Mouse (Mus musculus): ENCODE measurements around the gene Dtx3l. TPM values are rescaled to one million over a fixed set of nuclear protein-coding genes. Genes with fewer than 3 reads are reported as not detected.
"Not testable (repeated sequence)": the region's sequence is repeated elsewhere in the genome, so short reads cannot be mapped to it uniquely, and the experiment has no call there.

Gene Dtx3l
- polyA plus RNA-seq, 1 experiment from 2014 or later: 1.4 TPM

GRCm38 (mm10) chr16:35904121-35904736 is 34.7 kb downstream of the Dtx3l start:
- ATAC-seq: no peak
- 75% methylated on average over 4 of the region's 4 CpGs for whole genome bisulfite sequencing
- Histone ChIP-seq H3K9me3 (ENCODE audit: control insufficient read depth, low read length) (no peaks in the 10 kb centered on the region), H3K36me3 (ENCODE audit: control insufficient read depth, insufficient read depth, low read length) (no peaks in the 10 kb centered on the region), H3K4me1 (ENCODE audit: control insufficient read depth, insufficient read depth, low read depth, low read length) (no peaks in the 10 kb centered on the region), H3K9ac (ENCODE audit: low read depth, low read length) (no peak overlapping the region), H3K4me2 (ENCODE audit: low read length) (no peak overlapping the region), H3K27ac (ENCODE audit: low read depth, low read length) (no peak overlapping the region), H3K27me3 (replicated peaks; ENCODE audit: control insufficient read depth, insufficient read depth, low read length) (no peaks in the 10 kb centered on the region), H3K4me3 (ENCODE audit: low read length) (no peak overlapping the region)

DNA sequence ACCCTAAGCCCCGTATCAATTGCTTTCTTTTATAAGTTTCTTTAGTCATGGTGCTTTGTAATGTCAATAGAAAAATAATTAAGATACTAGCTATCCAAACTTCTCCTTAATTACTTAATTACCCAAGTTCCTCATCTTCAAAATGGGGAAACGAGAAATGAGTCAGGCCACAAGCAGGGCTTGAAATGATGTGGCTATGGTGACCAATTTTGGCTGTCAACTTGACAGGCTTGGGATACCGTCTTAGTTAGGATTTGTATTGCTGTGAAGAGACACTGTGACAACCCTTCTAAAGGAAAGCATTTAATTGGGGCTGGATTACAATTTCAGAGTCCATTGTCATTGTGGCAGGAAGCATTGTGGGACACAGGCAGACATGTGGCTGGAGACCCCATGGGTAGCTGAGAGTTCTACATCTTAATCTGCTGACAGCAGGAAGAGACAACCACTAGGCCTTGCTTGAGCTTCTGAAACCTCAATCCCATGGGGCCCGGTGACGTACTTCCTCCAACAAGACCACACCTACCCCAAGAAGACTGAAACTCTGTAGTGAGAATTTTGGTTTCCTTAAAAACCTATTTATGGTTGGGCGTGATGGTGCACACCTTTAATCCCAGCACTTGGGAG is 35.8 kb downstream of the Dtx3l start:
- H3K36me3 ChIP-seq (ENCODE audit: control insufficient read depth, insufficient read depth, low read length): no peaks in the 10 kb centered on the region
- ATAC-seq: no peak

DNA sequence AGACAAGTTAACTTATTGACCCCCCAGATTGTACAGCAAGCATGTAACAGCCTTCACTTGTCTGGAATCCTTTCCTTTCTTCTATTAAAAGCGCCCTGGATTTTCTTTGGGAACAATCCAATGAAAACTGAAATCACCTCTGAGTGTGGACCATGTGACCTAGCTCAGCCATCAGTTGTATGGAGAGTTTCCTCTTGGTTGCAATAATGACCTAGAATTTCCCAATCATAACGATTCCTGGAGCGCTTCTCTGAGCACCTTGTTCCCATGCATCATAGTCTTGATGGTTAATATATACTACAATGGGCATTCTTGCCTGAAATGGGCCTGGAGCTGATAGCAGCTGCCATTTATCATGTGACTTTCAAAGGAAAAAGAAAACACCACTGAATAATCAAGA is 38.4 kb downstream of the Dtx3l start:
- ATAC-seq: no peak
- 89% methylated on average over 3 of the region's 3 CpGs for WGBS
- Histone ChIP-seq H3K27ac (ENCODE audit: low read depth, low read length) (no peak overlapping the region), H3K4me3 (ENCODE audit: low read length) (no peak overlapping the region), H3K4me2 (ENCODE audit: low read length) (no peak overlapping the region), H3K9ac (ENCODE audit: low read depth, low read length) (no peak overlapping the region), H3K9me3 (ENCODE audit: control insufficient read depth, low read length) (no peaks in the 10 kb centered on the region), H3K4me1 (ENCODE audit: control insufficient read depth, insufficient read depth, low read depth, low read length) (no peaks in the 10 kb centered on the region), H3K36me3 (ENCODE audit: control insufficient read depth, insufficient read depth, low read length) (no peaks in the 10 kb centered on the region), H3K27me3 (replicated peaks; ENCODE audit: control insufficient read depth, insufficient read depth, low read length) (no peaks in the 10 kb centered on the region)

More for the DNA sequence above, 35.8 kb downstream of the Dtx3l start:
- Histone ChIP-seq H3K9ac (ENCODE audit: low read depth, low read length) (no peak overlapping the region), H3K4me3 (ENCODE audit: low read length) (no peak overlapping the region), H3K4me2 (ENCODE audit: low read length) (no peak overlapping the region), H3K4me1 (ENCODE audit: control insufficient read depth, insufficient read depth, low read depth, low read length) (no peaks in the 10 kb centered on the region), H3K9me3 (ENCODE audit: control insufficient read depth, low read length) (no peaks in the 10 kb centered on the region), H3K27ac (ENCODE audit: low read depth, low read length) (no peak overlapping the region), H3K27me3 (replicated peaks; ENCODE audit: control insufficient read depth, insufficient read depth, low read length) (no peaks in the 10 kb centered on the region)
- 87% methylated on average over 6 of the region's 6 CpGs for WGBS

DNA sequence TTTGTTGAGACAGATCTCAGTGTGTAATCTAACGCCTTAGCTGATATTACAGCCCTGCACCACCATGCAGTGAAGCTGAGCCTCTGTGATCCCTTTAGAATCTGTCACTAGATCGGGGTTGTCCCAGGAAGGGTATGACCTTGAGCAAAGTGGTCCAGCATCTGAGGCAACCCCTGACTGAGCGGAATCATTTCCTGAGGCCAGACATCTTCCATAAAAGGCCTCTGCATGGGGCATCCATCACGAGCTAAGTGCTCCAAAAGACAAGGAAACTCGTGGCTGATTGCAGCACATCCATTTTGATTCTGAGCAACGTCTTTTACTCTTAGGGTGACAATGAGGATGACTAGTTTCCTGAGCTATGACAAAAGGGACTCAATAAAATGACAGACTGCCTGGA is 44.0 kb downstream of the Dtx3l start:
- WGBS: 55% methylated on average over 6 of the region's 6 CpGs
- Histone ChIP-seq H3K9ac (ENCODE audit: low read depth, low read length) (no peak overlapping the region), H3K9me3 (ENCODE audit: control insufficient read depth, low read length) (no peaks in the 10 kb centered on the region), H3K27ac (ENCODE audit: low read depth, low read length) (no peak overlapping the region), H3K4me1 (ENCODE audit: control insufficient read depth, insufficient read depth, low read depth, low read length) (no peaks in the 10 kb centered on the region), H3K4me2 (ENCODE audit: low read length) (no peak overlapping the region), H3K4me3 (ENCODE audit: low read length) (no peak overlapping the region), H3K27me3 (replicated peaks; ENCODE audit: control insufficient read depth, insufficient read depth, low read length) (no peaks in the 10 kb centered on the region), H3K36me3 (ENCODE audit: control insufficient read depth, insufficient read depth, low read length) (no peaks in the 10 kb centered on the region)
- ATAC-seq: no peak

DNA sequence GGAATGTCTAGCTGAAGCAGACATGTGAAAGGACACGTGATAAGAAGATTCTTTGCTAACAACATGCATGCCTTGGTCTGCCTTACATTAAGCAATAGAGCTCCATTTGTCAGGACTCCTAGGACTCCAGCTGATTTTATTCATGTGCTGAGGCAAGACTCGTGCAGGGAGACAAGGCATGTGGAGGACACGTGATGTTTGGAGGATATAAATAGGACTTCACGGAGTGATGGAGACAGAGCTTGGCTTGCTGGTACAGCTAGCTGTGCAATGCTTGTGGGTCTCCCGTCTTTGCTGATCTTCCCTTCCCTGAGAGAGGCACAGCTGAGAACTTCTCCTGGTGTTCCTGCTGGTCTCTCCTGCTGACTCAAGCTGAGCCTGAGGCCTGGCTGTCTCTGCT is 47.3 kb downstream of the Dtx3l start:
- 81% methylated on average over 5 of the region's 5 CpGs for WGBS
- not testable (repeated sequence) for H3K9ac ChIP-seq (ENCODE audit: low read depth, low read length); H3K36me3 ChIP-seq (ENCODE audit: control insufficient read depth, insufficient read depth, low read length); H3K4me3 ChIP-seq (ENCODE audit: low read length); H3K4me2 ChIP-seq (ENCODE audit: low read length); ATAC-seq; H3K27ac ChIP-seq (ENCODE audit: low read depth, low read length); H3K9me3 ChIP-seq (ENCODE audit: control insufficient read depth, low read length); H3K27me3 ChIP-seq (replicated peaks; ENCODE audit: control insufficient read depth, insufficient read depth, low read length); H3K4me1 ChIP-seq (ENCODE audit: control insufficient read depth, insufficient read depth, low read depth, low read length)

DNA sequence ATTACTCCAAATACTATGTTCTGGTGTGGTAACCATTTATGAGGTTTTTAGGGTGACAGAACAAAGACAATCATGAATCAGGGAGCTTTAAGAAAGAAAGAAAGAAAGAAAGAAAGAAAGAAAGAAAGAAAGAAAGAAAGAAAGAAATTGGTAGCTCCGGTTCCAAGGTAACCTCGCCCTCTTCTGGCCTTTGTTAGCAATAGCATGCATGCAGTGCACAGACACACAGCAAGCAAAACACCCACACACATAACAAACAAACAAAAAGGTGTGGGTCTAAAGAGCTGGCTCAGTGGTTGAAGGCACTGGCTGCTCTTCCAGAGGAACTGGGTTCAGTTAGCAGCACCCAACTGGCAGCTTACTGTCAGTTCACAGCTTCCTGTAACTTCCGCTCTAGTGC is 48.3 kb downstream of the Dtx3l start:
- Histone ChIP-seq H3K4me2 (ENCODE audit: low read length) (no peak overlapping the region), H3K27ac (ENCODE audit: low read depth, low read length) (no peak overlapping the region), H3K9ac (ENCODE audit: low read depth, low read length) (no peak overlapping the region), H3K36me3 (ENCODE audit: control insufficient read depth, insufficient read depth, low read length) (no peaks in the 10 kb centered on the region), H3K27me3 (replicated peaks; ENCODE audit: control insufficient read depth, insufficient read depth, low read length) (no peaks in the 10 kb centered on the region), H3K4me3 (ENCODE audit: low read length) (no peak overlapping the region), H3K9me3 (ENCODE audit: control insufficient read depth, low read length) (no peaks in the 10 kb centered on the region), H3K4me1 (ENCODE audit: control insufficient read depth, insufficient read depth, low read depth, low read length) (no peaks in the 10 kb centered on the region)
- WGBS: 70% methylated on average over 3 of the region's 3 CpGs
- ATAC-seq: no peak

DNA sequence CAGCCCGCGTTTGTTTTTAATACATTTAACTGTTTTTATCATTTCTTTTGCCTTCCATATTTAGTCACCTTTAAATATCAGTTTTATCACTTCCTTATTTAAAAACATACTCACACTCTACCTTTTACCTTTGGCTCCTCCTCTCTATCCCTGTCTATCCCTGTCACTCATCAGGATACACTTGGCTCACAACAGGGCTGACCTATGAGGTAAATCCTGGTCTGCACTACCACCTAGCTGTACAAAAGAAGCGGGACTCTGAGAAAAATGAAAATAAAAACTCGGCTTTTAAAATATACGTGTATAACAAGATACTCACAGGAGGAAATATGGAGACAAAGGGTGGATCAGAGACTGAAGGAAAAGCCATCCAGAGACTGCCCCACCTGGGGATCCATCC is 50.0 kb downstream of the Dtx3l start:
- no peak for ATAC-seq
- WGBS: 93% methylated on average over 5 of the region's 5 CpGs
- H3K9me3 ChIP-seq (ENCODE audit: control insufficient read depth, low read length): no peaks in the 10 kb centered on the region
- no peak overlapping the region for H3K4me2 ChIP-seq (ENCODE audit: low read length)
- H3K36me3 ChIP-seq (ENCODE audit: control insufficient read depth, insufficient read depth, low read length): no peaks in the 10 kb centered on the region
- H3K4me3 ChIP-seq (ENCODE audit: low read length): no peak overlapping the region
- H3K9ac ChIP-seq (ENCODE audit: low read depth, low read length): no peak overlapping the region
- H3K27me3 ChIP-seq (replicated peaks; ENCODE audit: control insufficient read depth, insufficient read depth, low read length): no peaks in the 10 kb centered on the region
- H3K27ac ChIP-seq (ENCODE audit: low read depth, low read length): no peak overlapping the region
- H3K4me1 ChIP-seq (ENCODE audit: control insufficient read depth, insufficient read depth, low read depth, low read length): no peaks in the 10 kb centered on the region

DNA sequence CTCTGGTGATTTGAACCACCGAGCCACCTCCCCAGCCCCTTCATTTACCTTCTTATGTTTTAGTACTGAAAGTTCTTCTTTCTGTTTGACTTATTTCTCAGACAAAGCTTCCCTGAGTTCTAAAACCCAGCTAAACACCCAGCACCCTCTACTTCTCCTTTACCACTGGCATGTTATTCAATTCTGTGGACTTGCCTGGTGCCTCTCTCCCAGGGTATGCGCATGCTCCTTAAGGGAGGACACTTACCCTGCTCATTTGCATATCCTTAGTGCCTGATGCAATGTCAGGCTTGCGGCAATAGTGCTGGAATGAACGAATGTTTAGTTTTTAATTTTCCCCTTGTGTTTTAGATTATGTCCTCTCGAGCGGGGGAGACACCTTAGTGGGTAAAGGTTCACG is 50.8 kb downstream of the Dtx3l start:
- H3K4me2 ChIP-seq (ENCODE audit: low read length): no peak overlapping the region
- ATAC-seq: no peak
- H3K27me3 ChIP-seq (replicated peaks; ENCODE audit: control insufficient read depth, insufficient read depth, low read length): no peaks in the 10 kb centered on the region
- H3K9ac ChIP-seq (ENCODE audit: low read depth, low read length): no peak overlapping the region
- H3K9me3 ChIP-seq (ENCODE audit: control insufficient read depth, low read length): no peaks in the 10 kb centered on the region
- H3K27ac ChIP-seq (ENCODE audit: low read depth, low read length): no peak overlapping the region
- 77% methylated on average over 7 of the region's 7 CpGs for WGBS
- no peaks in the 10 kb centered on the region for H3K4me1 ChIP-seq (ENCODE audit: control insufficient read depth, insufficient read depth, low read depth, low read length)
- no peaks in the 10 kb centered on the region for H3K36me3 ChIP-seq (ENCODE audit: control insufficient read depth, insufficient read depth, low read length)
- no peak overlapping the region for H3K4me3 ChIP-seq (ENCODE audit: low read length)
